Mouse (Mus musculus): ENCODE measurements around the gene Sec16a.

GRCm38 (mm10) chr2:26399647-26400046 is 45.4 kb downstream of the Sec16a start:
- no peak for TF ChIP-seq POU5F1 (IDR thresholded peaks at IDR 0.05; ENCODE audit: borderline replicate concordance, low read length)
- TF ChIP-seq CTCF (conservative IDR thresholded peaks at IDR 0.05; ENCODE audit: low read length) = no peak

Data from E14TG2a.4 (cell line).